Mouse (Mus musculus): ENCODE measurements around the gene Bcl9. TPM values are rescaled to one million over a fixed set of nuclear protein-coding genes. Genes with fewer than 3 reads are reported as not detected.

Gene Bcl9
- total RNA-seq, 2 experiments from 2014 or later = 38.0 to 46.6 TPM

- DNase-seq (ENCODE audit: low spot score in 2 of 2) = peak; percentile 17 to 18
These were observed 670 bp downstream of the Bcl9 start for GRCm38 (mm10) chr3:97296941-97297552.

GRCm38 (mm10) chr3:97294334-97294733 is 3.4 kb downstream of the Bcl9 start:
- no peak for DNase-seq (ENCODE audit: low spot score in 2 of 2)

DNA sequence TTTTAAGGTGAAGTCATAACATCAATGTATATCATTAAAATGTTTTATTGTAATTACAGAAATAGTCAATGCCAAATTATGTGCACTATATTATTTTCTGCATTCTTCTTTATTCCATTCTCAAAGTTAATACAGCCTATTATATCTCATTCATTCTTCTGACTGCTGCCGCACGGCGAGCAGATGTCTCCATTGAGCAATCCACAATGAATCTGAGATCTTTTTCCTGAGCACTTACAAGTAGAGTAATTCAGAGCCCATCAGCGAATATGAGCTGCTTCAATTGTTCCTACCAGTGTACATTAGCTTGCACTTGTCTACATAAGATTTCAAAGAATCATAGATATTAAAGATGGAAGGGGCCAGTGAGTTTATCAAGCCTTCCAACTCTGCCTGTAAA is 12.8 kb downstream of the Bcl9 start:
- no peak for DNase-seq (ENCODE audit: low spot score in 2 of 2)

DNA sequence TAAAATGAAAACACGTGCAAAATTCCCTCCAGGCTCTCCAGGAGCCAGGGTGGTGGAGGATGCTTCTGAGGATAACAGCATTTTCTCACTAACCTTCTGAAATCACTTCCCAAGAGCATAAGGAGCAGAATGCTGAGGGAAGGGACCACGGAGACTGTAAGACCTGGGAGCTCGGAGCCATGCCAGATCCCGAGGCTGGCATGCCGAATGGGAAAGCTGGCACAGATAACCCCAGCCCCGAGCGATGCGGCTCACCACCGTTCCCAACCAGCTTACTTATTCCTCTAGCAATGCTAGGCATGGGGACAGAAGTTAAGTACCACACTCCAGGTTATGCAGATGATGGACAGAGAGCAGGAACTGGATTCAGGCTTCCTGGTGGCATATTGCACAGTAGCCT is 13.7 kb downstream of the Bcl9 start:
- DNase-seq (ENCODE audit: low spot score in 2 of 2) = no peak

GRCm38 (mm10) chr3:97281426-97281825 is 16.3 kb downstream of the Bcl9 start:
- no peak for DNase-seq (ENCODE audit: low spot score in 2 of 2)

GRCm38 (mm10) chr3:97275708-97276107 is 22.0 kb downstream of the Bcl9 start:
- no peak for DNase-seq (ENCODE audit: low spot score in 2 of 2)

- DNase-seq (ENCODE audit: low spot score in 2 of 2) = no peak
These were observed 23.0 kb downstream of the Bcl9 start for GRCm38 (mm10) chr3:97274516-97275230.

- DNase-seq (ENCODE audit: low spot score in 2 of 2) = no peak
These were observed 23.8 kb downstream of the Bcl9 start for GRCm38 (mm10) chr3:97273876-97274275.

DNA sequence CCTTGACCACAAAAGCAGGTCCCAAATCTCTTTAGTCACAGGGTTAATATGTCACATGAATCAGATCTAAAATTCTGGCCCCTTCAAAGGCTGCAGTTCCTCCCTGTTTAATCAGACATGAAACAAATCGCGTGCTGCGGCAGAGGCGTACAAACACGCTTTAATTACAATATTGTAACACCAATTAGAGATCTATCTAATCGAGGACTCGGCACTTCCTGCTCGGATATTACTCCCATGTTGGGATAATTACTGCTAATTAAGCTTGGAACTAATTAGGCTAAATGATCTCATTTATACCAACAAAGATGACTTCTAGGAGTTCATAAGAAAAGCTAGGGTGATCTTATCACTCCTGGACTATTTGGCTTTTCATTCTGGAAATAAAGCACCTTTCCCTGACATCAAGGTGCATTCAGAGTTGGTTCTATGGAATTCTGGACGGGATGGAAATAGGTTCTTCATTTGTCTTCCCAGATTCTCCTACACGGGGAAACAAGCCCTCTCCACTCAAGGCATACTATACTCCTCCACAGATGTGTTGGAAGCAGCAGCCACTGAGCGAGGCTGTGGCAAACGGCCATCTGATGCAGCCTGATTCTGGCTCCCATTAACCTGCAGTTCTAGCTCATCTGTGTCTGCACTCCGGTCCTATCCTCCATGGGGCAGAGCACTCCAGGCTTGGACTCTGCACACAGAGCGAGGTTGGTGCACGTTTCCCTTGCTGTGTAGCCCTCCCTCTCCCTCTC is 31.9 kb downstream of the Bcl9 start:
- no peak for DNase-seq (ENCODE audit: low spot score in 2 of 2)

DNA sequence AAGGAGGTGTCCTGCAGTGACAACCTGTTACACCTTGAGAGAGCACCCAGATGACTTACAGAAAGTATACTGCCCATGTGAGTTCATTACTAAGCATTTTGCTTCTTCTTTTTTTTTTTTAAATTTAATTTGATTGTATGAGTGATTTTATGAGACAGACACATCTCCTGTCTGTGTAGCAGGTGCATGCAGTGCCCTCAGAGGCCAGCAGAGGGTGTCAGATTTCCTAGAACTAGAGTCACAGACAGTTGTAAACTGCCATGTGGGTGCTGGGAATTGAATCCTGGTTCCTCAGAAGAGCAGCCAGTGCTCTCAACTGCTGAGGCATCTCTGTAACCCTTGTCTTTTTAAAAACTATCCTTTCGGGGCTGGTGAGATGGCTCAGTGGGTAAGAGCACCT is 35.5 kb downstream of the Bcl9 start:
- no peak for DNase-seq (ENCODE audit: low spot score in 2 of 2)

DNA sequence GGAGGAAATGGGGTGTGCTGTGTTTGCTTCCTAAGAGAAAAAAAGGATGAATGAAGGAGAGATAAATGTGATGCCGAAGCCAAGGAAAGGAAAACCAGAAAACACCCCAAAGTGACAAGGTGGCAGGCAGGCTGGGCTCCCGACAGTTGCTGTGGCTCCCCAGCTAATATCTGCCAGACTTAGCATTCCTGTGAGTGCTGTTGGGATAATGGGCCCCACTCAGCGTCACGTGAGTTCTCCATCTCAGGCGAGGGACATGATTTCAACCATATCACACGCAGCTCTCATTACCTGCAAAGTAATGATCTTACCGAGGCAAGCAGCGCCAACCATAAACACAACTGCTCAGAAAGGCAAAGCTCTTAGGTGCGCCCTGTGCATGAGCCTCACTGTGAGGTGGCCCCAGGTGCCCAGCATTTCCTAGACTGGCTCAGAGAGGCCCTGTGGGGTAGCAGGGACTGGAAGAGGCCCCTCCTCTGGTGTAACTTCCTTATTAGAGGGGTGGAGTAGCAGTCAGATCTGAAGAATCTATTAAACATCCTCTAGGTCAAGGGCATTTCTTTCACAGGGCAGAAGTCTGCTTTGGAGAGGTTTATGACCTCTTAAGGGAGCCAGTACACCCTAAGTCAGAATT is 41.9 kb downstream of the Bcl9 start:
- no peak for DNase-seq (ENCODE audit: low spot score in 2 of 2)

DNA sequence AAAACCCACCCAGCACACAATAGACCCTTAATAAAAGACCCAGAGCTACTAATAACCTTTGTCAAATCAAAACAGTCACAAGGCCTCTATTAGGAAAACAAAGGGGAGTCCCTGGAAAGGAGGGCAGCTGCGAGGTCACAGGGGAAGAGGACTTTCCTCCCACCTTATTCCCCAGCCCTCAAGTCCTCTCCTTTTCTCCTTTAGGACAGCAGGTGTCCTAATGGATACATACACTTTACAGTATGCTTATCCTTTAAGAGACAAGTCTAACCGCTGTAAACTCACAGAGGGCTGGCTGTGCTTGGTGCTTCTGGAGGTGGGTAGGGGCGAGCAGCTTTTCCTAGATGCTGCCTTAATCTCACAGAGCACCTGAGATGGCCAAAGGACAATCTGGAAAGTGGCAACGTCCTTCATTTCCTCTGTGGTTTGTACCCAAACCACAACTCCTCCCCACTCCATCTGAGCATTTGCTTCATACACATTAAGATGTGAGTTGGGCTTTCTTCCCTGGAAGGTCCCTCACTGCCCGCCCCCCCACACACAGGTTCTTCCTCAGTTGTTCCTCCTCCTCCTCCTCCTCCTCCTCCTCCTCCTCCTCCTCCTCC is 42.8 kb downstream of the Bcl9 start:
- no peak for DNase-seq (ENCODE audit: low spot score in 2 of 2)

- DNase-seq (ENCODE audit: low spot score in 2 of 2) = no peak
These were observed 43.7 kb downstream of the Bcl9 start for GRCm38 (mm10) chr3:97253823-97254600.

DNA sequence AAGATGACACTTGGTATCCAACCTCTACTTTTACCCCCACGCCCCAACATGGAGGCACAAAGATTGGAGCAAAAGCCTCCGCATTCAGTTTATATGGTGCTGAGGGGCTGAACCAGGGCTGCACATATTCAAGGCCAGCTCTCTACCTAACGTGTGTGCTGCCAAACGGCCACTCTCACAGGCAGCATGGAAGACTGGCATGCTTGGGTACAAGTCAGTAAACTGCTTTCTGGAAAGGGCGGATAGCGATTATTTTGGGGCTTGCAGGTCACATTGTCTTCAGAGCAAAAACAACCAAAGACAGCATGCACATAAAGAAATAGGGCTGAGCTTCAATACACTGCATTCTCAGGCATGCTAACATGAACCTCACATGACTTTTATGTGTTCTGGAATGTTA is 44.8 kb downstream of the Bcl9 start:
- no peak for DNase-seq (ENCODE audit: low spot score in 2 of 2)

GRCm38 (mm10) chr3:97242629-97243167 is 55.0 kb downstream of the Bcl9 start:
- no peak for DNase-seq (ENCODE audit: low spot score in 2 of 2)

GRCm38 (mm10) chr3:97241826-97242225 is 55.9 kb downstream of the Bcl9 start:
- DNase-seq (ENCODE audit: low spot score in 2 of 2) = no peak

DNA sequence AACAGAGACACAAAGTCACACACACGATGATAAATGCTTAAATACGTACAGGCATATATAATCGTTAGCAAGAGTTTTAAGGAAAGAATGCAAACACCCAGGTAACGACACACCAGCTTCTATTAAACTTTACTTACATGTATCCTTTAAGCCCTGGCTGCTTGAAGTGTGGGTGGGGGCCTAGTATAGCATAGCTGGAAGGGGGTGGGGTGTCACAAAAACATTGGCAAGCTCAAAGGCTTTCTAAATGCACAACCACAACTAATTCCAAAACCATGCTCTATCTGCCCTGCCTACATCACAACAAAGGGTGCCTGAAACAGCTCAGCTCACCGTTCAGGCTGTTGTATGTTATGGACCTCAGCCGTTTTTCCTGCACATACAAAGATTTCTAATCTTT is 57.9 kb downstream of the Bcl9 start:
- DNase-seq (ENCODE audit: low spot score in 2 of 2) = no peak

DNA sequence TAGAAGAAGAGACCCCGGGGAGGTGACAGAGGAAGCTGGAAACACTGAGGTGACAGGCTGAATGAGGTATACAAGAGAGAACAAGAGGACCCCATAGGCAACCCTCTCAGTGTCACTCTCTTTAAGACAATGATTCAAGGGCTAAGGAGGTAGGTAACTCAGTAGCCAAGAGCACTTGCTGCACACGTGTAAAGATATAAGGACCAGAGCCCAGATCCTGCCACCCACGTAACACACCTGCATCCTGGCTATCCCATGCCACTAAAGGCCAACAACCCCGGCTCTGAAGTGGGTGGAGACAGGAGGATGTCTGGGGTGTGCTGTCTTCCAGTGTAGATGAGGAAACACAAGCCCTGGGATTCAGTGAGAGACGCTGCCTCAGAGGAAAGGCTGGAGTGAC is 58.4 kb downstream of the Bcl9 start:
- no peak for DNase-seq (ENCODE audit: low spot score in 2 of 2)

GRCm38 (mm10) chr3:97238521-97238920 is 59.2 kb downstream of the Bcl9 start:
- no peak for DNase-seq (ENCODE audit: low spot score in 2 of 2)

DNA sequence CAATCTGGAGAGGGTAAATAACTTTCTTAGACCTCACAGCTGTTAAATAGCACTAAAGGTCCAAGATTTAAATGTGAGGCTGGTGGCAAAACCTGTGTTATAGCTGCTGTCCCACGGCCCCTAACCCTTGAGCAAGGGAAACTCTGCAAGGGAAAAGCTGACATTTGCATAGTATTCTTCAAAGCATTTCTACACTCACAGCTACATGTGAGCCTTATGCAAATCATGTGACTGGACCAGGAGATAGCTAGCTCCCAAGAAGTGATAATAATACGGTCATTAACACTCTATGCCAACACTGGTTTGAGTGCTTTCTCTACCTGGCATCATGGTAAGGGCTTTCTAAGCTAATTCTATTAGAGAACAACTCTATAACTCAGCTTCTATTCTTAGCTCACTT is 60.3 kb downstream of the Bcl9 start:
- no peak for DNase-seq (ENCODE audit: low spot score in 2 of 2)

Measured in adrenal gland, postnatal 4 days (tissue).